Mouse (Mus musculus) kidney, postnatal 0 days (tissue): ENCODE measurements at regions not wholly inside any gene's neighbourhood (a gene's known extent, or its start where the extent isn't known, plus 50 kb on each side); places are given as distances from the start of the nearest gene placed in this dataset.

Experiments
- ATAC-seq: fragments of 200-750 bp; cut with Nextera tagmentation; replicated peaks from 2 replicates; pipeline ENCODE4 v1.8.0; 2017; ENCODE audit warnings: low read depth, moderate number of reproducible peaks, moderate TSS enrichment, moderate library complexity; ENCODE audit not compliant: low FRiP score
- DNase-seq: peaks from one replicate; pipeline ENCODE4 v3.0.0-alpha.2; 2016; ENCODE audit warnings: low spot score
- H3K27ac ChIP-seq: fragments of 300-500 bp; sonication (generic); 2 replicates; pipeline ENCODE4 v1.5.1; 2014; ENCODE audit warnings: mild to moderate bottlenecking
- H3K27me3 ChIP-seq: fragments of 300-500 bp; sonication (generic); 2 replicates; pipeline ENCODE4 v1.6.1; 2014; ENCODE audit warnings: low read length, mixed read lengths; ENCODE audit not compliant: insufficient read depth
- H3K36me3 ChIP-seq: fragments of 300-500 bp; sonication (generic); 2 replicates; pipeline ENCODE4 v1.6.1; 2014; ENCODE audit warnings: low read length, mixed read lengths; ENCODE audit not compliant: insufficient read depth
- H3K4me1 ChIP-seq: fragments of 300-500 bp; sonication (generic); replicated peaks from 2 replicates; pipeline ENCODE4 v1.6.1; 2014; ENCODE audit warnings: antibody characterized with exemption, low read length, mixed read lengths; ENCODE audit not compliant: insufficient read depth
- H3K4me2 ChIP-seq: fragments of 300-500 bp; sonication (generic); 2 replicates; pipeline ENCODE4 v1.6.1; 2014; ENCODE audit warnings: mild to moderate bottlenecking, low read length, moderate library complexity, mixed read lengths
- H3K4me3 ChIP-seq: fragments of 300-500 bp; sonication (generic); replicated peaks from 2 replicates; pipeline ENCODE4 v1.5.1; 2014; ENCODE audit warnings: low read depth, low read length
- H3K9ac ChIP-seq: fragments of 300-500 bp; sonication (generic); 2 replicates; pipeline ENCODE4 v1.6.1; 2014; ENCODE audit warnings: low read depth, low read length
- H3K9me3 ChIP-seq: fragments of 300-500 bp; sonication (generic); replicated peaks from 2 replicates; pipeline ENCODE4 v1.6.1; 2016; ENCODE audit warnings: low read length, inconsistent platforms, mixed read lengths
- CTCF ChIP-seq: IDR thresholded peaks from 2 replicates; pipeline ENCODE4 v1.5.1; 2016; ENCODE audit warnings: antibody characterized with exemption, low read depth, mild to moderate bottlenecking, moderate library complexity
- WGBS: fragments of 180-500 bp; shearing (Covaris S2); extraction: QIAGEN DNeasy Blood & Tissue Kit; methylation state at CpG from one replicate; pipeline ENCODE4 v1.1.7; 2014; 5-methylcytosine and 5-hydroxymethylcytosine counted together

GRCm38 (mm10) chr11:112930186-112930808 lies 148.3 kb downstream of the Sox9 start:
- no peak overlapping the region for H3K9ac ChIP-seq
- WGBS = 51% methylated on average over 10 of the region's 10 CpGs
- H3K4me1 ChIP-seq = no peaks in the 10 kb centered on the region
- no peaks in the 10 kb centered on the region for H3K9me3 ChIP-seq
- H3K4me2 ChIP-seq = no peak overlapping the region
- TF ChIP-seq CTCF = no peak
- no peak overlapping the region for H3K27ac ChIP-seq
- ATAC-seq (no peak), DNase-seq (no peak)
- H3K27me3 ChIP-seq = no peaks in the 10 kb centered on the region
- no peaks in the 10 kb centered on the region for H3K36me3 ChIP-seq
- H3K4me3 ChIP-seq = no peak overlapping the region

- H3K9me3 ChIP-seq = no peaks in the 10 kb centered on the region
- H3K27me3 ChIP-seq = no peaks in the 10 kb centered on the region
- ATAC-seq (no peak), DNase-seq (no peak)
- WGBS = 87% methylated on average over 10 of the region's 10 CpGs
- H3K36me3 ChIP-seq = no peaks in the 10 kb centered on the region
- TF ChIP-seq CTCF = no peak
- no peak overlapping the region for H3K27ac ChIP-seq
- no peak overlapping the region for H3K4me2 ChIP-seq
- H3K4me3 ChIP-seq = no peak overlapping the region
- no peak overlapping the region for H3K9ac ChIP-seq
- H3K4me1 ChIP-seq = no peaks in the 10 kb centered on the region
These were observed 156.0 kb downstream of the Sox9 start for GRCm38 (mm10) chr11:112938035-112938434.

- H3K36me3 ChIP-seq = no peaks in the 10 kb centered on the region
- 68% methylated on average over 4 of the region's 4 CpGs for WGBS
- no peaks in the 10 kb centered on the region for H3K9me3 ChIP-seq
- no peak for TF ChIP-seq CTCF
- no peak for DNase-seq
- no peak for ATAC-seq
- 0 out of 2 replicates have a peak, but pooled peaks cover 3% of the 10 kb centered on the region for H3K4me1 ChIP-seq
- no peaks in the 10 kb centered on the region for H3K27me3 ChIP-seq
- H3K4me3 ChIP-seq = no peak overlapping the region
- H3K9ac ChIP-seq = no peak overlapping the region
- no peak overlapping the region for H3K27ac ChIP-seq
- no peak overlapping the region for H3K4me2 ChIP-seq
These were observed 169.4 kb downstream of the Sox9 start for GRCm38 (mm10) chr11:112951421-112951820.

- Histone ChIP-seq H3K27me3 (no peaks in the 10 kb centered on the region), H3K4me3 (no peak overlapping the region), H3K9ac (no peak overlapping the region), H3K27ac (no peak overlapping the region), H3K36me3 (no peaks in the 10 kb centered on the region), H3K4me2 (no peak overlapping the region), H3K4me1 (0 out of 2 replicates have a peak, but pooled peaks cover 3% of the 10 kb centered on the region), H3K9me3 (no peaks in the 10 kb centered on the region)
- 81% methylated on average over 10 of the region's 10 CpGs for WGBS
- TF ChIP-seq CTCF = no peak
- no peak for DNase-seq
- no peak for ATAC-seq
These were observed 170.3 kb downstream of the Sox9 start for GRCm38 (mm10) chr11:112952356-112952755.

GRCm38 (mm10) chr11:112953491-112953890 lies 171.5 kb downstream of the Sox9 start:
- no peak for ATAC-seq
- no peak overlapping the region for H3K9ac ChIP-seq
- no peak for TF ChIP-seq CTCF
- no peak for DNase-seq
- 49% methylated on average over 4 of the region's 4 CpGs for WGBS
- no peaks in the 10 kb centered on the region for H3K9me3 ChIP-seq
- H3K4me1 ChIP-seq = 0 out of 2 replicates have a peak, but pooled peaks cover 3% of the 10 kb centered on the region
- no peak overlapping the region for H3K27ac ChIP-seq
- H3K36me3 ChIP-seq = no peaks in the 10 kb centered on the region
- no peak overlapping the region for H3K4me2 ChIP-seq
- H3K27me3 ChIP-seq = no peaks in the 10 kb centered on the region
- H3K4me3 ChIP-seq = no peak overlapping the region

GRCm38 (mm10) chr11:112956748-112957440 lies 174.9 kb downstream of the Sox9 start:
- no peak overlapping the region for H3K4me2 ChIP-seq
- H3K9ac ChIP-seq = no peak overlapping the region
- no peaks in the 10 kb centered on the region for H3K27me3 ChIP-seq
- ATAC-seq (no peak), DNase-seq (peak; percentile 18)
- 74% methylated on average over 5 of the region's 5 CpGs for WGBS
- no peak overlapping the region for H3K27ac ChIP-seq
- no peaks in the 10 kb centered on the region for H3K9me3 ChIP-seq
- peaks cover 3% of the 10 kb centered on the region; the same call in 1 of the 2 replicates for H3K4me1 ChIP-seq
- no peaks in the 10 kb centered on the region for H3K36me3 ChIP-seq
- no peak overlapping the region for H3K4me3 ChIP-seq
- no peak for TF ChIP-seq CTCF
